Mouse (Mus musculus): ENCODE measurements at regions not wholly inside any gene's neighbourhood (a gene's known extent, or its start where the extent isn't known, plus 50 kb on each side); places are given as distances from the start of the nearest gene placed in this dataset.

GRCm38 (mm10) chr2:178542032-178542431 lies 111.7 kb downstream of the Cdh26 start:
- peak; percentile 30 for DNase-seq
- intact Hi-C loops (cut with DNase I; ENCODE audit: low total_unique reads): no loop called here

DNA sequence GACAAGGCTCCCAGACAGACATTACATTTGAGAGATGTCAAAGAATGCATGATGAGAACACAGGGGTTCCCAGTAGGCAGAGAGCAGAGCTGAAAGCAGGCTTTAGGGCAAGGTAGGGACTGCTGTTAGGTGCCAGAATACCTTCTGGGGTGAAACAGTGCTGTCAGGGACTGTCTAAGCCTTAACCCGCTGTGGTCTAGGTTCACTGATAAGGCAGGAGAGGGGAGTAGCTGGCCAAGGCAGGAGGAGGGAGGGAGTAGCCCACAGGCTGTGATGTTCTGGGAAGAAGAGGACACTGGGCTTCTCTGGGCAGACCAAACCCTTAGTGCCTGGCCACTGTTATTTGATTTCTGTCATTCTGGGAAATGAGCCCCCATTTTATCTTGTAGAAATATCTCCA lies 114.1 kb downstream of the Cdh26 start:
- intact Hi-C loops (cut with DNase I; ENCODE audit: low total_unique reads): no loop called here
- DNase-seq: no peak

DNA sequence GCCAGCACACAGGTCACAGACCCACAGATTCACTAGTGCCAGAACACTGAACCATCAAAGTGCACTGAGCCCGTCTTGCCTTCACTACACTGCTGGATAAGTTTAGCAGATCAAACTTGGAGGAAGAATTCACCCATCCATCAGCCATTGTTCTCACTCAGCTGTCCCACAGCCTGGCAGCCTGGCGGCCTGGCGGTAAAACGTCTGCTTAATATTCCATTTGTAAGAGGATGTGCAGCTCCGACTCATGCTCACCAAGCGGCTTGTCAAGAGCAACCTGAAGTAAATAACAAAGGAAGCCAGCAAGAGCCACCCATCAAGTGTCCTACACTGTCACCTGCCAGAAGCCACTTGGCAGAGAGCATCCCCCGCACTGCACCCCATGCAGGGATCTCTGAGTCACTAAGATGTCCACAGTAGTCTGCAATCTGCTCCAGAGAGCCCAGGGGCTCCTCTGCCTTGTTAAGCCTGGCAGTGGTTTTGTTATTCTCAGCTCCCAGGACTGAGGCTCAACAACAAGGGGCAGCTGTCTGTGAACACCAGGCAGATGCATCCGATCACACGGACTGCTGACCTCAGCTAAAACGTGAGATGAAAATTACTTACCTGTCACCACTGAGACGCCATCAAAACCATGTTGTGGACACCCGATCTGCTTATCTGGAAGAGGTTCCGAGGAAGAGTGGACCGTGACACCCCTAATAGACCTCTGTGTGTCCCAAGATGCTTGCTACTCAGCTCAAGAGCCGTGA lies 115.4 kb downstream of the Cdh26 start:
- DNase-seq: no peak
- intact Hi-C loops (cut with DNase I; ENCODE audit: low total_unique reads): no loop called here

- intact Hi-C loops (cut with DNase I; ENCODE audit: low total_unique reads): no loop called here
- no peak for DNase-seq
Measured at GRCm38 (mm10) chr2:178546353-178546720, 116.0 kb downstream of the Cdh26 start.

DNA sequence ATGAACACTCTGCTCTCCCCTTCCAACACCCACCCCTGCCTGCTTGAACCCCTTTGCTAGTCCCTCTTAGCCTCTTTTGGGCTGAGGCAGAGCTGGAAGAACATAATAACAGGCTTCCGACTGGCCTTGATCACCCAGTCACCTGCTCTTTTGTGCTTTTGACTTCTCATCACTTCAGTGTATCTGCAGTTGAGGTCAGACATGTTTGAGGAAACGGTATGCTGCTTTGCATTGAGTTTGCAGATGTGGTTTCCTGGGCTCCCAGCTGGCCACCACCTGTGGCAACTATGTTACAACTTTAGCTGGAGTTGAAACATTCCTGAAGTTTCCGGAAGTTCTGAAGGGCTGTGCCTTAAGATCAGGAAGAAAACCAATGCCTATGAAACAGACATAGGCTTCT lies 116.6 kb downstream of the Cdh26 start:
- intact Hi-C loops (cut with DNase I; ENCODE audit: low total_unique reads): no loop called here

DNA sequence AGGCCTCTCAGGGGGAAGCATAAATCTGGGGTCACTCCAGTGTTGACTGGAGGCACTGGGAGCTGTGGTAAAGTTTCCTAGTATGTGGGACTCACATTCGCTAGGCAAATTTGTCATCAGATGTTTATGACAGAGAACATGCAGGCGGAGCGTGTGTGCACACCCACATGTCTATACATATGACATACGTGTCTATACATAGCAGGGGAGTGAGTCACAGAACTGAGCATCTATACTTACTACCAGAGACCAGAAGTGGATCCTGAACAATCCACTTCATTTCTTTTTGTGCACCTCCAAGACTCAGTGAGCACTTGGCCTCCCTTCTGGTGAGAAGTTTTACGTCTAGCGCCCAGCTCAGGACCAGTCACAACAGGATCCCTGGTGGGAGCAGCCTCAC lies 118.6 kb downstream of the Cdh26 start:
- intact Hi-C loops (cut with DNase I; ENCODE audit: low total_unique reads): no loop called here
- DNase-seq: no peak

More for the DNA sequence above, 116.6 kb downstream of the Cdh26 start:
- no peak for DNase-seq

GRCm38 (mm10) chr2:178553736-178554135 lies 123.4 kb downstream of the Cdh26 start:
- DNase-seq: no peak
- intact Hi-C loops (cut with DNase I; ENCODE audit: low total_unique reads): no loop called here

DNA sequence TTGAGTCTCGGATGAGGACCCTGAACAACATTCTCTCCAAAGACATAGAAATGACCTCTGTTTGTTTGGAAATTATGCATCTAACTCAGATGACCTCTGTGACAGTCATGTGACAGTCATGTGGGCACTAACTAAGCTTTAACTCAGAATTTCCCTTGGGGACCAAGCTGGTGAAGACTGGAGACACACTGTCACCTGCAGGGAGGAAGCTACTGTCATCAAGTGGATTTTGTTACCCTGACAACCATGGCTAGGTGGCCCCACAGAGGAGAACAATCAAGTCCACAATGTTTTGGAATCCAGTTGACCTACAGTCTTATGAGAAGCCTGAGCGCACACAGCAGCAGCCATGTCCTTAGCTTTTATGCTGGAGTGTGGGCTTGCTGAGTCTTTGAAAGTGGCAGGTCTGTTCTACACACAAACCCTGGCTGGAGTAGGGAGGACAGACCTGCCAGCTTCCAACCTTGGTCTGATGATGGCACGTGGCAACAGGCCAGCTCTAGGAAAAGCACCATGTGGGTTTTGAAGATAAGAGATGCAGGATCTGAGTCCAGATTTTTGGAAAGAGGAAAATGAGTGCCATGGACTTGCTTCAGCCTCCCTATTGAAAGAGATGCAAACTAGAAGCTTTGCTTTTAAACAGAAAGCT lies 125.5 kb downstream of the Cdh26 start:
- DNase-seq: no peak
- intact Hi-C loops (cut with DNase I; ENCODE audit: low total_unique reads): no loop called here

DNA sequence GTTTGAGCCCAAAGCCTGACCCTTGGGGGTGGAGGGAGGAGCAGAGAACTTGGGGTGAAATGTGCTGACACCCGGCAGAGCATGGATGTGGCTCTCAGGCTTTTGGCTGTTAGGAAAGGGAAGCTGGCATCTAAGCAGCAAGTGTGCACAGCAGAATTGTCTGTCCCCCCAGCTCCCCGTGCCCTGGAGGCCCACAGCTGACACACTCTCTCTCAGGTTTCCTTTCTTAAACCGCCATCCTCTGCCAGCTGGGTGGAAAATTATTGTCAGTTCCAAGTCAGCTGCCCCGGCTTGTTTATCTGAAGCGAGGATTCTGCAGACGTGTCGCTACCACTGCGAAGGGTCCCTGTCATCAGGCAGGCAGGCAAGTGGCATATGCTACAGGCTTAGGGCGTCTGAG lies 127.6 kb downstream of the Cdh26 start:
- DNase-seq: no peak
- intact Hi-C loops (cut with DNase I; ENCODE audit: low total_unique reads): no loop called here

DNA sequence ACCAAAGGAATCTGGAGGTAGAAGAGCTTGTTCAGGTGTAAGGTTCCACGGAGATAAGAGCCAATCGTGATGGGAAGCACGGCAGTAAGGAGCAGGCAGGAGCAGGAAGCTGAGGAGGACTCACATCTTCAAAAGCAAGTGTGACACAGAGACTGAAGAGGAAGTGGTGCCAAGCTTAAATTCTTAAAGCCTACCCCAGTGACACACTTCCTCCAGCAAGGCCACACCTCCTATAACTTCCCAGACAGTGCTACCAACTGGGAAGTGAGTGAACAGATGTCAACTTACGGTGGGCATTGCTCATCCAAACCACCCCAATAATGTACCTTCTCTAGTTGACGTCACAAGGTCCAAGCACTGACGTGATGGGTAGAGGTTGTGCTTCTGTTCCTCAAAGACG lies 133.0 kb downstream of the Cdh26 start:
- intact Hi-C loops (cut with DNase I; ENCODE audit: low total_unique reads): no loop called here
- DNase-seq: no peak

DNA sequence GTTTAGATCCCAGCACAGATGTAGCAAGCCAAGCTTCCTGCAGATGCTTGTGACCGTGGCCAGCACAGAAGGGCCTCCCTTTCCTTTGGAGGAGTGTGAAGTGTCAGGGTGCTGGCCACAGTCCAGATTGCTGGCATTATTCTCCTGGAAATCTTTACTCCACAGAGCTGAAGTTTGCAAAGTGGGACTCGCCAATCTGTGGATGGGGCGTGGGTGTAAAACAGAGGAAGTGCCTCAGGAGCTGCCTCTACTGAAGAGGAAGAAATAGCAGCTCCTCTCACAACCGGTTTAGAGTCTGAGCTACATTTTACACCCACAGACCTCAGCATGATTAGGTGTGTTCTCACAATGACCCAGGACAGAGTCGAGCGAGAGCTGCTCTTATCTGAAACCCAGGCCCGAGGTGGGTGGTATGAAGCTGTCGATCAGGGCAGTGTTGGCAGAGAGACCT lies 135.1 kb downstream of the Cdh26 start:
- intact Hi-C loops (cut with DNase I; ENCODE audit: low total_unique reads): no loop called here
- no peak for DNase-seq

DNA sequence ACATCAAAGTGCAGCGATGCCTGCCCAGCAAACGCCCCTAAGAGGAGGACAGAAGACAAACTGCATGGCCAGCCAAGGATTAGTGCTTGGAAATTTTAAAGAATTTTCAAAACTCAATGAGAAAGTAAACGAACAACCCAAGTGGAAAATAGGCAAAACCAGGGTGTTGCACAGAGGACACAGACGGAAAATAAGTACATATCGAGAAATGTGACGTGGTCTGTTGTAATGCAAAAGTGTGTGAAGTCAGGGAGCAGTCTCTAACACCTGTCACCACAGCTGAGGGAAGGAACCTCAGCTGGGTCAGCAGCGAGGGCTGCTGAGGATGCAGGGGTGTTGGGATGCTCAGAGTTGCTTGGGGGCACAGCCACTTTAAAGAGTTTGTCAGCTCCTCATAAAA lies 137.2 kb downstream of the Cdh26 start:
- DNase-seq: no peak
- intact Hi-C loops (cut with DNase I; ENCODE audit: low total_unique reads): no loop called here

- intact Hi-C loops (cut with DNase I; ENCODE audit: low total_unique reads): no loop called here
- DNase-seq: no peak
Measured at GRCm38 (mm10) chr2:178572301-178572700, 142.0 kb downstream of the Cdh26 start.

DNA sequence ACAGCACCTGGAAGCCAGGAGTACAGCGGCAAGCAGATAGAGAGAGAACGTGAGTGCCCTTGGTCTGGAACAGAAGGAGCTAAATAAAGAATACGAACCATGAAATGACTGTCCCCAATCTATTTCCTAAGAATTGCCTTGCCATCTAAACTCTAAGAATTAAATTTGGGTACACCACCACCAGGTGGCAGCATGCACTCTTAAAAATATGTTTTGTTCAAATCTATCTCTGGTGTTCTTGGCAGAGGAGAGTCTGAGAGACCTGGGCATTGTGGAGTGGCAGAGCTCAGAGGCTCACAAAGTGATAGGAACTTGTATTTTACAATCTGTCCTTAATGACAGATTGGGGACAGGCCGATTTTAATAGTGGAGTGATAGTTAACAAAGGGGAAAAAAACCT lies 144.5 kb downstream of the Cdh26 start:
- intact Hi-C loops (cut with DNase I; ENCODE audit: low total_unique reads): loop anchor here (2.0 kb wide), 1 partner anchor 92 kb away; no protein-coding TSS in a partner anchor

GRCm38 (mm10) chr2:178575403-178575802 lies 145.1 kb downstream of the Cdh26 start:
- intact Hi-C loops (cut with DNase I; ENCODE audit: low total_unique reads): loop anchor here (2.0 kb wide), 1 partner anchor 91 kb away; no protein-coding TSS in a partner anchor
- DNase-seq: no peak

More for the DNA sequence above, 144.5 kb downstream of the Cdh26 start:
- DNase-seq: peak; percentile 48

GRCm38 (mm10) chr2:178576067-178576466 lies 145.7 kb downstream of the Cdh26 start:
- DNase-seq: no peak
- intact Hi-C loops (cut with DNase I; ENCODE audit: low total_unique reads): no loop called here

GRCm38 (mm10) chr2:178579571-178579970 lies 149.2 kb downstream of the Cdh26 start:
- intact Hi-C loops (cut with DNase I; ENCODE audit: low total_unique reads): no loop called here

GRCm38 (mm10) chr2:178581306-178581705 lies 151.0 kb downstream of the Cdh26 start:
- DNase-seq: peak; percentile 47
- intact Hi-C loops (cut with DNase I; ENCODE audit: low total_unique reads): no loop called here

More at GRCm38 (mm10) chr2:178579571-178579970, 149.2 kb downstream of the Cdh26 start:
- no peak for DNase-seq

DNA sequence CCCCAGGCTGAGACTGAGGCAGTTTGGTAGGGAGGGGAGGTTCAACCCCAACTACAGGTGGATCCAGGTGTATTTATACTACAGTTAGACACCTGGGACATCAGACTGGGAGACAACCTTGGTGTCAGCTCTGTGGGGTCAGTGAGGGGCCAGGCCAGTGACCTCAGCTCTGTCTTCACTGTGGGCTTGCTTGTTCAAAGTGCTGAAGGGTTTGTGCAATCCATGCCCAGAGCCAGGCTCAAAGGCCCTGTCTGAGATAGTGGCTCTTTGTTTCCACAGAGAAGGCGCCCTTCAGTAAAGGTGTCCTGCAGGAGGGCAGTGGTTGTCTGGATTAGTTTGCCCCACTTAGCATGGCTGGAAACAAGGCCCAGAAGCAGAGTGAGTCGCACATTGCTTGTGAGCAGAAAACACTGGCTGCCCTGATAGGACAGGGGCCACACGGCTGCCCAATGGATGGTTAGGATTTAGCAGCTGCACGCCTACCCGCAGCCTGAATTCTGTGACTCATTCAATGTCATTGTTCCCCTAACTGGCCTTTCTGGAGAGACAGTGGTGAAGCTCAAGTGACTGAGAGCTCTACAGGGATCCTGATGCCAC lies 154.7 kb downstream of the Cdh26 start:
- intact Hi-C loops (cut with DNase I; ENCODE audit: low total_unique reads): no loop called here
- DNase-seq: no peak

DNA sequence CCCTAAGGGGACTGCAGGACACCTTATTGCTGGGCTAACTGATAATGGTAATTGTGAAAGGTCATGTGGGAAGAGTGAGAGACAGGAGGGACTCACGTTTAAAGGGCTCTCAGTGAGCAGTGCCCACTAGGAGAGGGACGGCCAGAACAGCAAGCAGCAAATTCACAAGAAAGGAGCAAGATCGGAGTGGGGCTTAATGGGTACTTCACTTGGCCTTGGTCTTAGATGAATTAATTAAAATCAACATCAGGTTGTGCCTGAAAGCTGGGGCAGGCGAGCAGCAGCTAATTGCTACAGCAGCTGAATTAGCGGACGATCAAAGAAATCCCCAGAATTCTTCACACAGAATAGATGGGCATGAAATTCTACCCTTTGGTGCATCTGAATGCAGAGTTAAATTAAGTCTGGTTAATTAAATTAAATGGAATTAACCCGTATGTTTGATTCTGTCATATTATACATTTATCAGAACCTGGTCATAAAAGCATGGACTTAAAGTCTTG lies 156.9 kb downstream of the Cdh26 start:
- DNase-seq: no peak
- intact Hi-C loops (cut with DNase I; ENCODE audit: low total_unique reads): no loop called here

DNA sequence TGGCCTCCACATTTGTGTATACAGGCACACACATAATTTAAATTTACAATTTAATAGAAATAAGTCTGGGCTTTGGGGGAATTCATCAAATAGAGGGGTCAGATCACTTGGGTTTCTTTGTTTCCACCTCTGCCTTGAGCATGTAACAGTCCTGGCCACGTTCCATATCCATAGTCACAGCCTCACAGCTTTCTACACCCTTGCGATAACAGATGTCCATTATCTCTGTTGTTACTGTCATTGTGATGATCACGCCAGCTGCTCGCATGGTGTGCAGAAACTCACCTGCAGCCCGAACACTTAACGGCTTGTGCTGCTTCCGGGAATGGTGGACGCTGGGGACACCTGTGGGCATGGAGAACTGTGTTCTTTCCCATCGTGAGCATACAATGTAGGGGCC lies 163.4 kb downstream of the Cdh26 start:
- DNase-seq: no peak
- intact Hi-C loops (cut with DNase I; ENCODE audit: low total_unique reads): no loop called here
